Mouse (Mus musculus): ENCODE results near the gene Dusp18.

The Dusp18 gene

DNA sequence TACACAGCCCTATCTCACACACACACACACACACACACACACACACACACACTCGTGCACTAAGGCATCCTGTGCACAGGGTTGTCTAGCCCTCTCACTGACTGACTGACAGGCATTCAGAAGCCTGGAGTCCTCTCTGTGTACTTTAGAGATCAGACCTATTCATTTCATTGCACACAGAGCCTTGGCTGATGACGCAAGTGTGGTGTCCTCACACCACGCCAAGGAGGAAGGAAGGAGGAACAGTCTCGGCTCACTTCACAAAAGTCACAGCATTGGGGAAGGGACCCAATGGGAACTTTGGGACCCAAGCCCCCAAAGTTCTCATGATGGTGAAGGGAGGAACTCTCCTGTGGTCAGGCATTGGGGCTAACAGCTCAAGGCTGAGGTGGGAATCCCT lies 35.0 kb downstream of the Dusp18 start:
- no peak for DNase-seq (ENCODE audit: extremely low spot score, low spot score)

DNA sequence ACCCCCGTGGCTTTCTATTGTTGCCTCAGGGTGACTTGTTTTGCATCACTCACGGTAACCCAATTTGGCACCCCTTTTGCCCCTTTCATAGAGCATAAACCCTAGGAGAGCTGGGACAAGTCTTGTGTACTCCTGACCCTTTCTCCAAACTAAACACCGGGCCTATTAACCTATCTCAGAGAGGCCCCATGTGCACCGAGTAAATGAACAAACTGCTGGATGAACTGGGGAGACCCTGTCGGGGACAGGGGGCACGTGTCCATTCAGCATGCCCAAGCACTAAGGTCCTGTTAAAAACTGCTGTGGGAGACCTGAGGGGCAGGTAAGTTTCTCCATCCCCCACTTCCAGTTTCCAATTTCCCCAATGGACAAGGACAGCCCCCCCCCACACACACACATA lies 35.9 kb downstream of the Dusp18 start:
- no peak for DNase-seq (ENCODE audit: extremely low spot score, low spot score)

DNA sequence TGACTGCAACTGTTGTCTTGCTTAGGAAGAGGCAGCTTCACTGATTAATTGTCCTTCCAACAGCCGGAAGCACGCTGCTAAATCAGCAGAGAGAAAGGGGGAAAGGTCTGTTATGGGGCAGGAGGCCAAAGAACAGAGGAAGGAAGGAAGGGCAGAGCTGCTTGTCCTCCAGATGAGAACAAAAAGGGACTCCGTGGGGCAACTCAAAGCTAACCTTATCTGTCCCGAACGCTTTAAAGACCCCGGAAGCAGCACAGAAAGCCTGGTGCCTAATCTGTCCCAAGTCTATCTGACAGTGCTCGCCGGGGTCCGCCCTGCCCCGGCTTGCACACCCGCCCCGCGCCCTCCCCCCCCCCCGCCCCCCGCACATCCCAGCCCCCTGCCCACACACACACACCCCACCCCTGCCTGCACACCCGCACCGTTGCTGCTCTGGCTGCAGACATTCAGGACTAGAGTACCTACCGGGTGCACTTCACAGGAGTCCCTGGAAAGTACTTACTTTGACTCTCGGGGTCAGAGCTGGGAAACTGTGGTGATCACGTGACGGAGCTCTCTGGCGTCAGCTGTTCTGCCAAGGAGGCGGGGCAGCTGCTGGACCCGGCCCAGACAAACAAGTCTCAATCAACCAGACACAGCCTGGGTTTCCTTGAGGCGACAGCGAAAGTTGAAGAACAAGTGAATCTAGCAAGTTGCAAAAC lies 36.6 kb downstream of the Dusp18 start, which contains the start of gene Tcn2:
Gene Tcn2 (minus strand): TSS at position 649 of the 701 bp plus-strand sequence.
- DNase-seq (ENCODE audit: extremely low spot score, low spot score): peak; percentile 79

- DNase-seq (ENCODE audit: extremely low spot score, low spot score): no peak
Observed at GRCm38 (mm10) chr11:3933756-3934285, 38.8 kb downstream of the Dusp18 start.

GRCm38 (mm10) chr11:3935135-3935534 lies 40.1 kb downstream of the Dusp18 start:
- DNase-seq (ENCODE audit: extremely low spot score, low spot score): no peak

GRCm38 (mm10) chr11:3936318-3936717 lies 41.3 kb downstream of the Dusp18 start:
- DNase-seq (ENCODE audit: extremely low spot score, low spot score): no peak

GRCm38 (mm10) chr11:3937321-3937874 lies 42.4 kb downstream of the Dusp18 start:
- no peak for DNase-seq (ENCODE audit: extremely low spot score, low spot score)

GRCm38 (mm10) chr11:3941371-3941770 lies 46.3 kb downstream of the Dusp18 start:
- no peak for DNase-seq (ENCODE audit: extremely low spot score, low spot score)

GRCm38 (mm10) chr11:3946386-3946785 lies 51.3 kb downstream of the Dusp18 start:
- DNase-seq (ENCODE audit: extremely low spot score, low spot score): no peak

Data from neural tube, embryonic 10.5 days (tissue).